Mouse (Mus musculus) embryonic facial prominence, embryonic 14.5 days (tissue): ENCODE results near the gene Lca5. TPM values are rescaled to one million over a fixed set of nuclear protein-coding genes. Genes with fewer than 3 reads are reported as not detected.

Experiments used
- ATAC-seq: fragments of 200-750 bp; cut with Nextera tagmentation; 2 replicates; pipeline ENCODE4 v1.8.0; 2017; ENCODE audit warnings: low read depth, moderate number of reproducible peaks, moderate TSS enrichment
- DNase-seq: peaks from one replicate; pipeline ENCODE4 v3.0.0-alpha.2; 2015; ENCODE audit warnings: low spot score
- H3K27ac ChIP-seq: fragments of 300-500 bp; sonication (generic); replicated peaks from 2 replicates; pipeline ENCODE4 v1.5.1; 2014; ENCODE audit warnings: low read depth, mild to moderate bottlenecking, low read length, moderate library complexity
- H3K27me3 ChIP-seq: fragments of 300-500 bp; sonication (generic); replicated peaks from 2 replicates; pipeline ENCODE4 v1.6.1; 2014; ENCODE audit warnings: low read length; ENCODE audit not compliant: control insufficient read depth, insufficient read depth
- H3K36me3 ChIP-seq: fragments of 300-500 bp; sonication (generic); 2 replicates; pipeline ENCODE4 v1.6.1; 2014; ENCODE audit warnings: low read length, mixed read lengths; ENCODE audit not compliant: control insufficient read depth, insufficient read depth
- H3K4me1 ChIP-seq: fragments of 300-500 bp; sonication (generic); 2 replicates; pipeline ENCODE4 v1.6.1; 2014; ENCODE audit warnings: antibody characterized with exemption, low read length; ENCODE audit not compliant: control insufficient read depth, insufficient read depth
- H3K4me2 ChIP-seq: fragments of 300-500 bp; sonication (generic); 2 replicates; pipeline ENCODE4 v1.6.1; 2014; ENCODE audit warnings: low read depth, mild to moderate bottlenecking, low read length, moderate library complexity, mixed read lengths
- H3K4me3 ChIP-seq: fragments of 300-500 bp; sonication (generic); 2 replicates; pipeline ENCODE4 v1.5.1; 2014; ENCODE audit warnings: low read depth, mild to moderate bottlenecking, low read length
- H3K9ac ChIP-seq: fragments of 300-500 bp; sonication (generic); 2 replicates; pipeline ENCODE4 v1.6.1; 2014; ENCODE audit warnings: low read depth, mild to moderate bottlenecking, low read length, moderate library complexity, mixed read lengths
- H3K9me3 ChIP-seq: fragments of 300-500 bp; sonication (generic); 2 replicates; pipeline ENCODE4 v1.6.1; 2016; ENCODE audit warnings: low read length; ENCODE audit not compliant: control insufficient read depth
- WGBS: fragments of 180-500 bp; shearing (Covaris S2); extraction: QIAGEN DNeasy Blood & Tissue Kit; methylation state at CpG from one replicate; pipeline ENCODE4 v1.1.7; 2014; 5-methylcytosine and 5-hydroxymethylcytosine counted together
- polyA plus RNA-seq: library from polyadenylated mRNA; unstranded; fragments of >200 nt; fragmentation: Nextera tagmentation; extraction: Ambion mirVana; gene quantifications from 2 replicates; pipeline ENCODE4 v1.2.1, GENCODE M21; 2014

Gene Lca5
- polyA plus RNA-seq, 1 experiment from 2014 or later, result 19.5 TPM

DNA sequence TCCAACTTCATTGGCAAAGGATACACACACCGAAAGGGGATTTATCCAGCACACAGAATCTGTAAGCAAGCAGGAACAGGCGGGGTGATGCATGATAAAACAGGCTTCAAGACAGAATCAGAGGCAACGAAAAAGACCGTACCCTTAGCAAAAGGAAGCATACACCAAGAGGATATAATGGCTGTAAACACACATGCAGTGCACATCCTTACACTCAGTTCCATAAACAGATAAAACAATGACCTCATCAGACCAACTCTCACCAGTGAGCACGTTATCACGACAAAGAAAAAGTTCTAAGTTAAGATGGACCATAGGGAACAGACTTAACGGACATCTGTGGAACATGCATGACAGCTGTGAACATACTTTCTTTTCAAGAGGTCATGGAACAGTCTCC is 35.8 kb downstream of the Lca5 start:
- H3K27ac ChIP-seq, result no peak overlapping the region

DNA sequence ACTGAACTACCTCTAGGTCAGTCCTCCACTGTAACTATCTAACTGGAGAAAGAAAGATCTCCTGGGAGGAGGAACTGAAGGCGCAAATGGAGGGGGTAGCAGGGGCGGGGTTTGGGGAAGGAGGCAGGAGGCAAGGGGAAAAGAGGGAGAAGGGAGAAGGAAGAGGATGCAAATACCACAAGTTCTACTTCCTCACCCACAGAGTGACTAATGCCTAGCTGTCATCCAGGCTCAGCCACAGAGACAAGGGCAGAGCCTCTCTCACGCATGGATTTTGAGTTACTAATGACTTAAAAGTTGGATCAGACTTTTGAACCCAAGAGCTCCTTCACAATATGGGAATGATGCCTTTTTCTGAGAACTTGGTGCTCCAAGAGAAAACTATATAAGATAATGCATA is 40.1 kb downstream of the Lca5 start:
- 59% methylated on average over 3 of the region's 3 CpGs for WGBS
- no peaks in the 10 kb centered on the region for H3K4me1 ChIP-seq
- H3K27ac ChIP-seq, result no peak overlapping the region
- no peak overlapping the region for H3K9ac ChIP-seq
- ATAC-seq, result no peak
- H3K4me2 ChIP-seq, result no peak overlapping the region
- H3K9me3 ChIP-seq, result no peaks in the 10 kb centered on the region
- no peaks in the 10 kb centered on the region for H3K27me3 ChIP-seq
- no peak for DNase-seq
- no peak overlapping the region for H3K4me3 ChIP-seq
- peaks cover 19% of the 10 kb centered on the region for H3K36me3 ChIP-seq

More for the DNA sequence above, 35.8 kb downstream of the Lca5 start:
- ATAC-seq, result no peak
- DNase-seq, result no peak
- no peak overlapping the region for H3K4me2 ChIP-seq
- no peak overlapping the region for H3K4me3 ChIP-seq
- no peak overlapping the region for H3K9ac ChIP-seq
- no peaks in the 10 kb centered on the region for H3K27me3 ChIP-seq
- peaks cover 19% of the 10 kb centered on the region; the same call in 1 of the 2 replicates for H3K36me3 ChIP-seq
- no peaks in the 10 kb centered on the region for H3K4me1 ChIP-seq
- WGBS, result 75% methylated on average over 7 of the region's 7 CpGs
- no peaks in the 10 kb centered on the region for H3K9me3 ChIP-seq

DNA sequence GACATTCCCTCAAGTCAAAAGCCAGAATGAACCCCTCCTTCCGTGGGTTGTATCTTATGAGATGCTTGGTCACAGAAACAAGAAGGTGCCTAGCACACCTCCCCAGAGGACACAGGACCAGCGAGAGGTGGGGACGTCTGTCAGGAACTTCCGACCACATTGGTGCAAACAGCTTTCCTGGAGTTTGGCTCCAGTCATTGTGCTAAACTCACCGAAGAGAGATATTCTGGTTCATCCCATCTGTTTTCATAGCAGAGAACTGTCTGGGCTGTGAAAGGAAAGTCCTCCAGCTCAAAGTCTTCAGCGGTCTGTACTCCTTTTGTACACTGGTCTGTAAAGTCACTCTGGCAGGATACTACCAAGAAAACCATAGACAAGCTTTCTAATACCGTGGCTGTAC is 41.5 kb downstream of the Lca5 start:
- Histone ChIP-seq H3K27ac (no peak overlapping the region), H3K4me3 (no peak overlapping the region), H3K9me3 (no peaks in the 10 kb centered on the region), H3K4me2 (no peak overlapping the region), H3K4me1 (no peaks in the 10 kb centered on the region), H3K9ac (no peak overlapping the region), H3K36me3 (peaks cover 31% of the 10 kb centered on the region), H3K27me3 (no peaks in the 10 kb centered on the region)
- 94% methylated on average over 7 of the region's 7 CpGs for WGBS
- DNase-seq (no peak), ATAC-seq (no peak)

DNA sequence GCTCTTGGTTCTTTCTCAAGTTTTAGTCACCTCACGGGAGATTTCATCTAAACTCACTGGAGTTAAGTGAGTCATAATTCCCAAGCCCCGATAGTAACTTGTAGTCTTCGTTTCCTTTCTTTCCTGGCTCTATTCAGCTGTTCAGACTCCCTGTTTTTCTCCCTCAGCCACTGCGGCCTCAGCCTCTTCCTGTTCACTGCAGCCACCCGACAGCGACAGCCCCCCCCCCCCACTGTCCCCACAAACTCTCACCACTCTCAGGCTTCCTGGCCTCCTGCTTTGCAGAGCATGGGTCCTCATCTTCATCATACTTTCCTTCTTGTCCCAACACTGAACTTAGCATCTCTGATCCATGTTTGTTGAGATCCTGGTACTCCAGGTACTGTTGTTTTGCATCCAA is 42.7 kb downstream of the Lca5 start:
- Histone ChIP-seq H3K9me3 (no peaks in the 10 kb centered on the region), H3K4me3 (no peak overlapping the region), H3K27ac (no peak overlapping the region), H3K4me1 (no peaks in the 10 kb centered on the region), H3K4me2 (no peak overlapping the region), H3K36me3 (peaks cover 37% of the 10 kb centered on the region), H3K9ac (no peak overlapping the region), H3K27me3 (no peaks in the 10 kb centered on the region)
- ATAC-seq, result no peak
- WGBS, result 68% methylated on average over 6 of the region's 6 CpGs
- no peak for DNase-seq

DNA sequence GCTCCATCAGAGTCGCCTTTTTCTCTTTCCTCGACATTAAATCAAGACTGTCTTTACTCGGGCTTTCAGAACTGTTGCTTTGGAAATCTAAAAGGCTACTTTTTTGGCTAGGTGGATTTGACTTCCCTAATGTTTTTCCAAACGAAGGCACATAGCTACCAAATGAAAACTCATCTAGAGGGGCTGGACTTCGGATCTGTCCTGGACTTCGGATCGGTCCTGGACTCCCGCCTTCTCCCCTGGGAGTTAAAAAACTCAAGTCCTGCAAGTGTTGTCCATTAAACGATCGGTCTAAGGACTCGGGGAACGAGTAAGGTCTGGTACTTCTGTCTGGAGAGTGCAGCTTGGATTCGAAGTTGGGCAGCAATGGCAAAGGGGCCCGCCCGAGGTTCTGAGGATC is 45.5 kb downstream of the Lca5 start:
- H3K36me3 ChIP-seq, result peaks cover 23% of the 10 kb centered on the region
- WGBS, result 87% methylated on average over 15 of the region's 15 CpGs
- ATAC-seq, result no peak

DNA sequence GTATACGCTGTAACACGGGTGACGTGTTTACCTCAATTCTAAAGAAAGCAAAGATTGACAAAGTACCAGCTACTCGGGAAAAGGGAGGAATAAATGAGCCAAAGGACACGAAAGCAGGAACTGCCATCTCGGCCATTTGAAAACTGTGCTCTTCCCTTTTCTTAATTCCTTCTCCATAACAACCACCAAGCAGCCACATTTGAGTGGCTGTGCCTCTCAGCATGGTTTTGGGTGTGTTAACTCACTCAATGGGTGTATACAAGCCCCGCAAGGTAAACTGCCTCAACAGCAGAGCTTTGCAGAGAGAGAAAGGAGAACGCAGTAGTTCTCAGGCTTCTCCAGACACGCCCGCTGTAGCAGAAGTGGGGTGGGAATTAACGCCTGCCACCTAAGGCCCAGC is 48.9 kb downstream of the Lca5 start:
- Histone ChIP-seq H3K4me1 (peaks cover 7% of the 10 kb centered on the region), H3K27me3 (no peaks in the 10 kb centered on the region), H3K4me2 (no peak overlapping the region), H3K27ac (no peak overlapping the region), H3K9me3 (no peaks in the 10 kb centered on the region), H3K36me3 (peaks cover 18% of the 10 kb centered on the region), H3K4me3 (no peak overlapping the region), H3K9ac (no peak overlapping the region)
- ATAC-seq (no peak), DNase-seq (no peak)
- WGBS, result 86% methylated on average over 11 of the region's 11 CpGs

More for the DNA sequence above, 45.5 kb downstream of the Lca5 start:
- H3K27me3 ChIP-seq, result no peaks in the 10 kb centered on the region
- no peak overlapping the region for H3K4me2 ChIP-seq
- no peak overlapping the region for H3K9ac ChIP-seq
- H3K9me3 ChIP-seq, result no peaks in the 10 kb centered on the region
- no peak overlapping the region for H3K4me3 ChIP-seq
- no peak for DNase-seq
- H3K4me1 ChIP-seq, result no peaks in the 10 kb centered on the region
- no peak overlapping the region for H3K27ac ChIP-seq

DNA sequence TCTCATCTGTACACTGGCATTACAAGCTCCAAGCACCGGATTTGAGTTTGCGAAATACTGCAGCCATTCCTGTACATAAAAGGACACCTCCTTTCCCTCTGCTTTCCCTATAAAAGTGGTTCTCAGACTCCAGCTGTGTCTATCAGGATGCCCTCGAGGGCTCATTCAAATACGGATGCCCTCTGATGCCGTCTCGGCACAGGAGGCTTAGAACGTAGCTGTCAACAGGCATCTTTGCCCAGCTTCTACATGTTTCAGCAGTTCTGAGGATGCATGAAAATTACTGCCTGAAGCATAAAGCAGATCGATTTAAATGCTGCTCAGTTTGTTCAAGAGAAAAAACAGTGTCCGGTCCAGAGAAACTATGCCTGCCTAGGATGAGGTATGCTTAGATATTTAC is 51.4 kb downstream of the Lca5 start:
- Histone ChIP-seq H3K4me3 (no peak overlapping the region), H3K27me3 (no peaks in the 10 kb centered on the region), H3K9ac (no peak overlapping the region), H3K4me2 (no peak overlapping the region), H3K27ac (no peak overlapping the region), H3K36me3 (0 out of 2 replicates have a peak, but pooled peaks cover 8% of the 10 kb centered on the region), H3K9me3 (no peaks in the 10 kb centered on the region), H3K4me1 (peaks cover 7% of the 10 kb centered on the region)
- WGBS, result 56% methylated on average over 9 of the region's 9 CpGs
- no peak for DNase-seq
- ATAC-seq, result no peak

DNA sequence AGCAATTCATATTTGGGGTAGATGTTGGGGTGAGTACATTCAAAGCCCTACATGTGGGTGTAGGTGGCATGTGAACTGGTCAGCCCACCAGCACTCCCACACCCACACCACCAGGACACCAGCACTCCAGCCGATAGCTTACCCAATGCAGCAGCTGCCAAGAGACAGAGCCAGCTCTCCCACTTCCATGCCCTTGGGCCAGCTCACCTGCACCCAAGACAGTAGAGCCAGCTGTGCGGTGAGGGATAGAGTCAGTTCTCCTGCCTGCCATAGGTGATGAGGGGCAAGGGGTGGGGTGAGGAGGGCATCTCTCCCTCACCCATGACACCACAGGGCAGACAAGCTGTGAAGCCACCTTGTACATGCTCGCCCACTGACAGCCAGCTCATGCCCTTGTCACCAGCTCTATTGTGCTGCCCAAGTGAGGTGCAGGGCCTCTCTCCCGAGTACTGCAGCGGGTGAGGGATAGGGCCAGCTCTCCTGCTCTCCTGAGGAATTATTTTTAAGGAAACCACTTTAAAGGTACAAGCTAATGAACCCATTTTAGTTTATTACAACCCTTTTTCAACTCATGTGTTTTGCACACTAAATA is 54.6 kb downstream of the Lca5 start:
- Histone ChIP-seq H3K36me3 (no peaks in the 10 kb centered on the region), H3K9me3 (no peaks in the 10 kb centered on the region), H3K27me3 (no peaks in the 10 kb centered on the region), H3K4me3 (no peak overlapping the region), H3K9ac (no peak overlapping the region), H3K4me2 (no peak overlapping the region), H3K4me1 (peaks cover 7% of the 10 kb centered on the region), H3K27ac (no peak overlapping the region)
- ATAC-seq (no peak), DNase-seq (no peak)
- WGBS, result 81% methylated on average over 5 of the region's 5 CpGs

DNA sequence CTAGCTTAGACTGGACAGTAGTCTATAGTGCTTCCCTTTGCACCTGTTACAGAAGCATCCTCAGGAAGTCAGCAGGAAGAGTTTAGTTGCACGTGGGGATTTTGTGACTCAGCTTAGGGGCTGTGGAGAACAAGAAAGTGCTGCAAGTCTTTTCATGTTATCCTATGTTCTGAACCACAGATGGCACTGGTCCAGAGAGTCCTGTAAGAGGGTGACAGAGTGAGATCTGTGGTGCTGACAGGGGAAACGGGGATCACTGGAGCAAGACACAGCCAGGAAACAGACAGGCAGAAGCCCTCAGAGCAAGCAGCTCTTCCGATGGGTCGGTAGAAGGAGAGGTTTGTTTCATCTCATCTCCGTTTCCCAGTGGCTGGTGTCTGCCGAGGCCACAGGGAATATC is 55.6 kb downstream of the Lca5 start:
- no peak for ATAC-seq
- 51% methylated on average over 6 of the region's 6 CpGs for WGBS

More for the DNA sequence above, 55.6 kb downstream of the Lca5 start:
- peaks cover 7% of the 10 kb centered on the region for H3K4me1 ChIP-seq
- no peak overlapping the region for H3K4me2 ChIP-seq
- H3K4me3 ChIP-seq, result no peak overlapping the region
- no peak overlapping the region for H3K9ac ChIP-seq
- DNase-seq, result peak; percentile 46
- no peak overlapping the region for H3K27ac ChIP-seq
- H3K9me3 ChIP-seq, result no peaks in the 10 kb centered on the region
- no peaks in the 10 kb centered on the region for H3K36me3 ChIP-seq
- no peaks in the 10 kb centered on the region for H3K27me3 ChIP-seq
